Mouse (Mus musculus): ENCODE measurements around the gene Rpp25l. TPM values are rescaled to one million over a fixed set of nuclear protein-coding genes. Genes with fewer than 3 reads are reported as not detected.

Gene Rpp25l
- polyA plus RNA-seq, 1 experiment: 94.9 TPM

DNA sequence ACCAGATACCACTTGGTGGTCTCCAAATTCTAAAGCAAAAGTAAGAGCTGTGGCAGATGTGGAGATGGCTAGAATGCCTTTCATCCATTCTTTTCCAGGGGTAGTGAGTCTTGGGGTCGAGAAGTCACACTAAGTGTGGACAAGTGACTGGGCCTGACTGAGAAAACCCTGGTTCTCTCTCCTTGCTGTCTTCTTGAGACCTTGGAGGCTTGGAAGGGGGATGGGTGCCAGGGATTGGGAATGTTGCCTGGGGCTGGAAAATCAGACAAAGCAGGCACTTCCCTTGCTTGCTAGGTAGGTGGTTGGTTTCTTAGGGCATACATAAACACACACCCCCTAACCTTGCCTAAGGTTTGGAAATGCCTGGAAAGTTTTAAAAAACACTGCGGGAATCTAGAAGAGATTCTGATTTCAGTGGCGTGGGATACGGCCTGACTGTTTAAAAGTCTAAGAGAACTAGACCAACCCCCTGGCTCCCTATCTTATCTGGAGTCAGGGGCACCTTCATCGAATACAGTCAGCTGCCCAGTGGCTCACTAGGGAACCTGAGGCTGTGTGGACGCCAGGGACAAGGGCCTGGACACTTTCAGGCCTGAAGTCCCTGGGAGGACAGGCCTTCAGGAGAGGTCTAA, 46.4 kb upstream of the Rpp25l start:
- WGBS: 79% methylated on average over 6 of the region's 6 CpGs

DNA sequence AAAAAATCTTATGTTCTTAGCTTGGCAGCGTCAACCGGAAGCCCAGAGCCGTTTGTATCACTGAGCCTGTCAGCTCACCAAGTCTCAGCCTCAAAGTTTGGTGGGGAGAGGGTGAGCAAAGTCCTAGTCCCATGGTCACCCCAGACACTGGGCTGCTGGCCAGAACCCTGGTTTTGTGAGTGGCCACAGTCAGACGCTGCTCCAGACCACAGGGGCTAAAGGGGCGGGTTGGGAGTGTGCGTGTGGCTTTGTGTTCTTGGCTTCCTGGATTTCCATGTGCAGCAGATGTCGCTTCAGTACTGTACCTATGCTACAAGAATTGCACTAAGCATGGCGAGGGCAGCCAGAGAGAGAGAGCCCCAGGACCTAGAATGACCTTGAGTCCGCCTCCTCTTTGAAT, 45.9 kb upstream of the Rpp25l start:
- TF ChIP-seq CTCF (IDR thresholded peaks at IDR 0.05; ENCODE audit: borderline replicate concordance, control insufficient read depth, extremely low read depth, insufficient read depth, low read length, poor library complexity) (no peak), POLR2A (IDR thresholded peaks at IDR 0.05; ENCODE audit: control insufficient read depth, extremely low read depth, insufficient read depth, low read length, poor library complexity) (no peak)
- 64% methylated on average over 9 of the region's 9 CpGs for WGBS
- Histone ChIP-seq H3K4me1 (replicated peaks; ENCODE audit: control insufficient read depth, insufficient read depth, low read length) (peaks cover 23% of the 10 kb centered on the region), H3K27me3 (ENCODE audit: control insufficient read depth, insufficient read depth, low read length) (no peaks in the 10 kb centered on the region), H3K27ac (ENCODE audit: control insufficient read depth, insufficient read depth, low read length) (no peak overlapping the region; the same call in 1 of the 2 replicates), H3K4me3 (ENCODE audit: control insufficient read depth, insufficient read depth, low read length) (no peak overlapping the region), H3K36me3 (ENCODE audit: control insufficient read depth, insufficient read depth, low read length) (peaks cover 6% of the 10 kb centered on the region)
- no peak for DNase-seq

More for the DNA sequence above, 46.4 kb upstream of the Rpp25l start:
- TF ChIP-seq POLR2A (IDR thresholded peaks at IDR 0.05; ENCODE audit: control insufficient read depth, extremely low read depth, insufficient read depth, low read length, poor library complexity) (no peak), CTCF (IDR thresholded peaks at IDR 0.05; ENCODE audit: borderline replicate concordance, control insufficient read depth, extremely low read depth, insufficient read depth, low read length, poor library complexity) (no peak)
- DNase-seq: no peak
- Histone ChIP-seq H3K27me3 (ENCODE audit: control insufficient read depth, insufficient read depth, low read length) (no peaks in the 10 kb centered on the region), H3K27ac (ENCODE audit: control insufficient read depth, insufficient read depth, low read length) (no peak overlapping the region), H3K4me1 (replicated peaks; ENCODE audit: control insufficient read depth, insufficient read depth, low read length) (peaks cover 21% of the 10 kb centered on the region), H3K36me3 (ENCODE audit: control insufficient read depth, insufficient read depth, low read length) (peaks cover 6% of the 10 kb centered on the region), H3K4me3 (ENCODE audit: control insufficient read depth, insufficient read depth, low read length) (no peak overlapping the region)

DNA sequence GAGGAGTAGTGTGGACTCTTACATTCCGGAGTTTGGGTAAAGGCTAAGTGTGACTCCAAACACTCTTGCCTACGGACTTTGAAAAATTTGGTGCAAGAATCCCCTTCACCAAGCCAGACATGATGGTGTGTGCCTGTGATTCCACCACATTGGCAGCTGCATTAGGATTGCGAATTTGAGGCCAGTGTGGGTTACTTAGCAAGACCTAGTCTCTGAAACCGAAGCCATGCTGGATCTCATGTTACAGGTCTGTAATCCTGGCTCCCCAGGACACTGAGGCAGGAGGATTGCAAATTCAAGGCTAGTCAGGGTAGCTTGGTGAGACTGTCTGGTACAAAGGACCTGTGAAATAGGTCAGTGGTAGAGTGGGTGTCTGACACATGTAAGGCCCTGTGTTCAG, 45.4 kb upstream of the Rpp25l start:
- peaks cover 23% of the 10 kb centered on the region for H3K4me1 ChIP-seq (replicated peaks; ENCODE audit: control insufficient read depth, insufficient read depth, low read length)
- no peak overlapping the region; the same call in 1 of the 2 replicates for H3K27ac ChIP-seq (ENCODE audit: control insufficient read depth, insufficient read depth, low read length)
- no peak for DNase-seq

GRCm38 (mm10) chr4:41758021-41758420, 44.7 kb upstream of the Rpp25l start:
- H3K27ac ChIP-seq (ENCODE audit: control insufficient read depth, insufficient read depth, low read length): no peak overlapping the region
- no peak for DNase-seq
- peaks cover 6% of the 10 kb centered on the region for H3K36me3 ChIP-seq (ENCODE audit: control insufficient read depth, insufficient read depth, low read length)
- WGBS: 98% methylated on average over 11 of the region's 11 CpGs
- TF ChIP-seq POLR2A (IDR thresholded peaks at IDR 0.05; ENCODE audit: control insufficient read depth, extremely low read depth, insufficient read depth, low read length, poor library complexity) (no peak), CTCF (IDR thresholded peaks at IDR 0.05; ENCODE audit: borderline replicate concordance, control insufficient read depth, extremely low read depth, insufficient read depth, low read length, poor library complexity) (no peak)
- H3K4me3 ChIP-seq (ENCODE audit: control insufficient read depth, insufficient read depth, low read length): no peak overlapping the region
- H3K27me3 ChIP-seq (ENCODE audit: control insufficient read depth, insufficient read depth, low read length): no peaks in the 10 kb centered on the region
- peaks cover 23% of the 10 kb centered on the region for H3K4me1 ChIP-seq (replicated peaks; ENCODE audit: control insufficient read depth, insufficient read depth, low read length)

More for the DNA sequence above, 45.4 kb upstream of the Rpp25l start:
- TF ChIP-seq CTCF (IDR thresholded peaks at IDR 0.05; ENCODE audit: borderline replicate concordance, control insufficient read depth, extremely low read depth, insufficient read depth, low read length, poor library complexity): no peak
- TF ChIP-seq POLR2A (IDR thresholded peaks at IDR 0.05; ENCODE audit: control insufficient read depth, extremely low read depth, insufficient read depth, low read length, poor library complexity): no peak
- no peak overlapping the region for H3K4me3 ChIP-seq (ENCODE audit: control insufficient read depth, insufficient read depth, low read length)
- H3K27me3 ChIP-seq (ENCODE audit: control insufficient read depth, insufficient read depth, low read length): no peaks in the 10 kb centered on the region
- WGBS: 94% methylated on average over 4 of the region's 4 CpGs
- peaks cover 6% of the 10 kb centered on the region for H3K36me3 ChIP-seq (ENCODE audit: control insufficient read depth, insufficient read depth, low read length)

- Histone ChIP-seq H3K4me3 (ENCODE audit: control insufficient read depth, insufficient read depth, low read length) (no peak overlapping the region), H3K27me3 (ENCODE audit: control insufficient read depth, insufficient read depth, low read length) (no peaks in the 10 kb centered on the region), H3K4me1 (replicated peaks; ENCODE audit: control insufficient read depth, insufficient read depth, low read length) (peaks cover 23% of the 10 kb centered on the region), H3K36me3 (ENCODE audit: control insufficient read depth, insufficient read depth, low read length) (peaks cover 6% of the 10 kb centered on the region), H3K27ac (ENCODE audit: control insufficient read depth, insufficient read depth, low read length) (no peak overlapping the region)
- WGBS: 97% methylated on average over 13 of the region's 13 CpGs
- TF ChIP-seq POLR2A (IDR thresholded peaks at IDR 0.05; ENCODE audit: control insufficient read depth, extremely low read depth, insufficient read depth, low read length, poor library complexity) (no peak), CTCF (IDR thresholded peaks at IDR 0.05; ENCODE audit: borderline replicate concordance, control insufficient read depth, extremely low read depth, insufficient read depth, low read length, poor library complexity) (no peak)
- no peak for DNase-seq
Measured at GRCm38 (mm10) chr4:41757321-41757720, 44.0 kb upstream of the Rpp25l start.

- DNase-seq: peak; percentile 23
- Histone ChIP-seq H3K36me3 (ENCODE audit: control insufficient read depth, insufficient read depth, low read length) (peaks cover 6% of the 10 kb centered on the region), H3K4me3 (ENCODE audit: control insufficient read depth, insufficient read depth, low read length) (peak overlapping the region; percentile 93), H3K27ac (ENCODE audit: control insufficient read depth, insufficient read depth, low read length) (peak overlapping the region; percentile 40; the same call in 1 of the 2 replicates), H3K4me1 (replicated peaks; ENCODE audit: control insufficient read depth, insufficient read depth, low read length) (peaks cover 23% of the 10 kb centered on the region), H3K27me3 (ENCODE audit: control insufficient read depth, insufficient read depth, low read length) (no peaks in the 10 kb centered on the region)
- WGBS: 72% methylated on average over 8 of the region's 8 CpGs
- no peak for TF ChIP-seq CTCF (IDR thresholded peaks at IDR 0.05; ENCODE audit: borderline replicate concordance, control insufficient read depth, extremely low read depth, insufficient read depth, low read length, poor library complexity)
- TF ChIP-seq POLR2A (IDR thresholded peaks at IDR 0.05; ENCODE audit: control insufficient read depth, extremely low read depth, insufficient read depth, low read length, poor library complexity): no peak
Measured at GRCm38 (mm10) chr4:41756440-41756839, 43.1 kb upstream of the Rpp25l start.
